Mouse (Mus musculus) adrenal gland, adult 2 months (tissue): ENCODE measurements around the gene Utrn. TPM values are rescaled to one million over a fixed set of nuclear protein-coding genes. Genes with fewer than 3 reads are reported as not detected.
A peak's percentile ranks its signal among the peaks of the same experiment; 100 is the strongest.

Experiments
- DNase-seq: peaks from one replicate; pipeline ENCODE4 v3.0.0; 2021
- polyA plus RNA-seq: library from polyadenylated mRNA; depleted of rRNA; stranded (reverse); fragments of >200 nt; gene quantifications from 2 replicates; pipeline ENCODE4 v1.2.3, GENCODE M21; 2012; rRNA removed
- total RNA-seq, 2 experiments: library from RNA; stranded (reverse); gene quantifications; 2 replicates each; pipeline ENCODE4 v1.2.3; 2021

Gene Utrn
- total and polyA plus RNA-seq, 3 experiments: 25.4 to 81.8 (median 70.3) TPM

DNA sequence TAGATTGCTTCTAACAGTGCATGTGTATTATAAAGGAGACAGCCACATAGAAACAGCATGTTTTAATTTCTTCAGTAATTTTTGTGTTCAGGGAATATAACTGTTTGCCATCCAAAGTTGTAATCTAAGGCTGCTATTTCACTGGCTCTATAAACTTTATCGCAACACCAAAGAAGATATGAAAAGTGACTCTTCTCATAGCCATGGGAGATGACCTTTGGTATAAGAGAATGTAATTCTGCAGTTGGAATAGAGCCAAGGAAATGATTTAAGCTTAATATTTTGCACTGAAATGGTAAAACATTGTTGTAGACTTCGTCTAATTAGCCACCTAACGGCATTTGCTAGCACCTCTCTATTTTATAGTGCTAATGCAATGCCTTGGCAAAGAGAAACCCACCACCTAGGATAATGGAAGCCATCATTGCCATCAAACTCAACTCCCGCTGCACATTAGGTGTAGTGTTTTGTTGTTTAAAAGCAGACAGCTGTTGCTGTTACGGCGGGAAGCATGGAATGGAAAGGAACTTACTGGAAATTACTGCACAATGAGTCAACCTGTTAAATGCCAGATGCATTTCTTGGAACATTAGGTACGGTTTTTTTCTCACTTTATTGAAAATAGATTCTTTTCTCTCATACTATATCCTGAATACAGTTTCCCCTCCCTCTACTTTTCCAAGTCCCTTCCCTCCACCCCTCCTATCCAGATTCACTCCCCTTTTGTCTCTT is 445.0 kb downstream of the Utrn start:
- DNase-seq: peak; percentile 19

DNA sequence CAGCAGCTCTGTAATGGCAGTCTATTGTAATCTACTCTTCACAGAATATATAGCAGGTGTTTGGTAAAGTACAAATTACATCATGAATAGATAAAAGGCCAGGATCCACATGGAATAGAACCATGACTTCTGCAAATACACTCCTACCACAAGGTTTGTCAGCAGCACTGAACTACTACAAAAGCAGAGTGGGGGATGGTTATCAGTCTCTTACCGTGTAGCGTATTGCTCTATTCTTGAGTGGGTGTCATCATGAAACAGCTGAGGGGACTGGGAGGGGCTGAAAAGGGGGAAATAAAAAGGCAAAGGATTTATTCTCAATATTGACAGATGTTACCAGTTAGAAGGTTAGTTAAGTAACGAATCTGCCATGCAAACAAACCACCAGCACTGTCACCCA is 454.2 kb downstream of the Utrn start:
- DNase-seq: no peak

DNA sequence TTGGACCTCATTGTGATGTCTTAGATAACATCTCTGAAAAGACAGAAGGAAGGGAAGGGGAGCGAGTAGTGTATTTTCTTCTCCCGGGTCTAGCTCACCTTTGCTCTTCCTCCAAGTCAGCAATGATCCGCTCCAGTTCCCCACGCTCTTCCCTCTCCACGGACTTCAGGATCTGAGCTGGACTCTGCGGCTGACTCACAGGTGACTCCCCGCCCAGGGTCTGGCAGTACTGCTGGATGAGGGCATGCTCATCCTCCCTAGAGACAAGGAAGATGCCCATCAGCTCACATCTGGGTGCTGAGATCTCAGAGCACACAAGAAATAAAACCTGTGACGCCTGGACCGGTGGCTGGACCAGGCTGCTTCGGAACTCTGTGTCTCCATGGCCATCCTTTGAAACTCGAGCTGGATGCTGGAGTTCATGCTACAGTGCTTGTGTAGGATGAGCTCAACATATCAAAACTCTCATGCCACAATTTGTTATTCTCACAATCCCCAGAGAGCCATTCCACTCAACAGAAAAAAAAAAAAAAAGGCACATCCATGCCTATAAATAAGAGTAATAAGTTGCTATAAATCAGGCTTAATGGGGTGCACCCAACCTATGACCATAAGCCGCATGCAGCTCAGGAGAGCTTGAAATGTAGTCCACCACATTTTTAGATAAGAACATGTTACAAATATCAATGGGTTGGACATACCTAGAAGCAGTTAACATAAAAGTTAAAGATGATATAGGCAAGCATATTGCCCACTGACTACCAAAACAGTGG is 462.6 kb downstream of the Utrn start:
- DNase-seq: no peak

DNA sequence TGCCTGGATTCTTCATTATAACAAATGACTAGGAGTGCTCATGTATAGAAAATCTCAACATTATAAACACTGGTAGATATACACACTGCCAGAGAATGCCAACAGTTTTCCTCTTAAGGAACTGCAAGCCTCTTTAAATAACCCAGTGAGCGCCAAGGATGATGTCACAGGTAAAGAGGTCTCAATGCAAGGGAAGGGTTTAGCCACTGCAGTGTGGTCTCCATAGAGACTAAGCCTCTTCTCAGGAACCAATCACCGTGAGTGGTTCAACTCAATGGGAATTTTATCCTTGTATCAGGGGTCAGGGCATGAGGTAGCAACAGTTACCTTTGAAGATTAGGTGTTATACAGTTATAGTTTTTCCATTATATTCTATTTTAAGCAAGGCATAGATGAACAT is 469.7 kb downstream of the Utrn start:
- no peak for DNase-seq

DNA sequence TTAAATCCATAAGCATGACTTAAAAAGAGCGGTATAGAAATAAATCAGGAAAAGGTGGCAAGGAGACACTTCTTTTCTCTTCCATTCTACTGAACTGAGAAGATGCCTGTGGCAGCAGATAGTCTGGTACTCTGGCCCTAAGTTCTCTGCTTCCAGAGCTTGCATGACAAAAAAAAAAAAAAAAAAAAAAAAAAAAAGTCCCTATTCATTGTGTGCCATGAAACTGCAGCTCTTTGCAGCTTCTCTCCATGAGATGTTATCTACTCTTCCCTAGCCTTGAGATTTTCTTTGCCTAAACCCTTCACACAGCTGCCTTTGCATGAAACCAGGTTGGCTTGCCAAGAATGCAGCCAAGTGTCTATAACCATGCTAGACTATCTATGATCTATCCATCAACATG is 489.0 kb downstream of the Utrn start:
- no peak for DNase-seq

DNA sequence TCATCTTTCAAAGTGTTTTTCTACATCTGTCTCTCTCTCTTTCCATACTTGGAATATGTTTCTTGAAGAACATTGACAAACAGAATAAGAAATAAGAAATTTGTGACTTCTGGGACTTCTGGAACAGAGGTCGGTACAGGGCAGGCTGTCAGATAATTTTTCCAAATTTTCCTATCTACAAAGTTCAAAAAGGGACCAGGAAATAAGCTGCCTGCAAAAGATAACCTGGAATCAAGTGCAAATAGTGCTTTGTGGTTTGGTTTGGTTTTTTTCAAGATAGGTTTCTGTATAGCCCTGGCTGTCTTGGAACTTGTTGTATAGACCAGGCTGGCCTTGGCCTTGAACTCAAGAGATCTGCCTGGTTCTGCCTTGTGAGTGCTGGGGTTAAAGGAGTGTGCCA is 490.0 kb downstream of the Utrn start:
- DNase-seq: no peak

DNA sequence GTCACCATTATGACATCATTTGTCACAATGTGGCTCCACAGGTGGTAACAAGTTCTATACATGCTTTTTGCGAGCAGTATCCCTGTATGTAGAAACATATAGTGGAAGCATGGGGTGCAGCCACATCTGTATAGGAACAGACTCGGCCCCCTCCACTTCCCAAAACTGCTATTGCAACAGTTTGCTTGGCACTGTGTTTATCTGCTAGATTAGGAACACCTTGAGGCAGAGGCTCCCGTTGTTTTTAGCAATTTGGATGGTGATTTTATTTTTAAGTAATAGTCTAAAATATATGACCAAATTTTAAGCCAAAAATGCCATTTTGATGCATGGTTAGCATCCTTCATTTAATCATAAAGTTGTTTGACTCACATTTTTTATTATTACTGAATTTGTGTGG is 491.4 kb downstream of the Utrn start:
- DNase-seq: no peak

DNA sequence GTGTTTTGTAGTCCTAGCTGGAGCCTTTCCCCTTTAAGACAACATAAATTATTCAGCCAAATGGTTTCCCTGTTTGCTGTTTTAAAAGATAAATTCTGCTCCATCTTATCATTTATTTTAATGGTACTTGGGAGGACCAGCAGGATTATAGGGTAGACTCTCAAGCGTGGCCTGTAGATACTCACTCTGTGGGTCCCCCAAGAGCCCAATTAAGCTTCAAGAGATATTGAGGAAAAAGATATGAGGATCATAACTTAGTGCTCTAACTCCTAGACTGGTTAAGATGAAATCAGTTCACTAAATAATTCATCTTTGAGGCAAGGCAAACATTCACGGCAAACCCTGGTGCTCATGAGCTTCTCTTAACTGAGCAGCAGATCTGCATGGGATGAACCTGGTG is 493.1 kb downstream of the Utrn start:
- DNase-seq: no peak

DNA sequence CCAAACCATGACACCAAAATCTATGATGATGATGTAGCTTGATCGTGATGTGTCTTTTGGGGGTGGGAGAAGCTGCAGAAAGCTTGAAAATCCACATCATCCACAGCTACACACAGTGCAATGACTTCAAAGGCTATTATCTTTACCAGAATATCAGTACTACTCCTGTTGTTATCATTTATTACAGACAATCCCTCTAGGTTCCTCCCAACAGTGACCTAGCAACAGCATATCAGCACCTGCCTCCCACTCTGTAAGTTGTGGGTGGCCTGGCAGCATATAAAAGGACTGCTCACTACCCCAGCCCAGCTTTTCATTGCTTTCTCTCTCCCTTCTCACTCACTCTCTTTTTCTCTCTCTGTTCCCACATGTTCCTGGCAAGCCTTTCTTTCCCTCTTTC is 494.4 kb downstream of the Utrn start:
- no peak for DNase-seq

DNA sequence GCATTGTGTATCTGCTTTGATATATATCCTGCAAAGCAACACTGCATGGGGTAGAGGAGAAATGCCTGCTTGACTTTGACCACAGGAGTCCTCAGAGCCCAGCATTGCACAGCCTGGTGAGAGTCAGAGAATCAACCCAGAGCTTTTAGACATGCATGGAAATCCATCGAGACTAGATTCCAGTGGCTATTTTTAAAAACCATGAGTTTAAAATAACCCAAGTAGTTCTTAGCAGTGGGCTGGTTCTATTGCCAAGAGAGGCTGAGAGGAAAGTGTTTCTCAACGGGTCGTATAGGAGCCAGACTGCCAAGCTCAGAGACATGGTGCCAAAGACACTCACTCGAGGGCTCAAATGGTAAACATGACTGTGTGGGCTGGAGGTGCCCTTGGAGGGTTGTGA is 514.6 kb downstream of the Utrn start:
- DNase-seq: no peak

DNA sequence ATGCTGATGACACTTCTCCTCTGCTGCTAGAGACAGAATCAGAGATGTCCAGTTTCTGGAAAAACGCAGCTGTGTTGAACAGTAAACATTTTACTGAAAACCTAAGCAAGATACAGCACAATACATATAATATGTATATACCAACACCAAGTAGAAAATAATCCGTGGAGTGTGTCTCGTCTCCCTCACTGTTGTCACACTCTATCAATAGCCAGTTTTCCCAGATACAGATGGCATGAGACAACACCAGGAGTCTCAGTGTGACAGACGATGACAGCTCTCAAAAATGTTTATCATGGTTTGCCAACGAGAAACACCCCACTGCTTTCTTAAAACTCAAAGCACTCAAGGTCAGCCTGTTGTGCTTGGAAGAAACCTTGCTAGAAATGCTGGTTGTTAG is 515.1 kb downstream of the Utrn start:
- no peak for DNase-seq

DNA sequence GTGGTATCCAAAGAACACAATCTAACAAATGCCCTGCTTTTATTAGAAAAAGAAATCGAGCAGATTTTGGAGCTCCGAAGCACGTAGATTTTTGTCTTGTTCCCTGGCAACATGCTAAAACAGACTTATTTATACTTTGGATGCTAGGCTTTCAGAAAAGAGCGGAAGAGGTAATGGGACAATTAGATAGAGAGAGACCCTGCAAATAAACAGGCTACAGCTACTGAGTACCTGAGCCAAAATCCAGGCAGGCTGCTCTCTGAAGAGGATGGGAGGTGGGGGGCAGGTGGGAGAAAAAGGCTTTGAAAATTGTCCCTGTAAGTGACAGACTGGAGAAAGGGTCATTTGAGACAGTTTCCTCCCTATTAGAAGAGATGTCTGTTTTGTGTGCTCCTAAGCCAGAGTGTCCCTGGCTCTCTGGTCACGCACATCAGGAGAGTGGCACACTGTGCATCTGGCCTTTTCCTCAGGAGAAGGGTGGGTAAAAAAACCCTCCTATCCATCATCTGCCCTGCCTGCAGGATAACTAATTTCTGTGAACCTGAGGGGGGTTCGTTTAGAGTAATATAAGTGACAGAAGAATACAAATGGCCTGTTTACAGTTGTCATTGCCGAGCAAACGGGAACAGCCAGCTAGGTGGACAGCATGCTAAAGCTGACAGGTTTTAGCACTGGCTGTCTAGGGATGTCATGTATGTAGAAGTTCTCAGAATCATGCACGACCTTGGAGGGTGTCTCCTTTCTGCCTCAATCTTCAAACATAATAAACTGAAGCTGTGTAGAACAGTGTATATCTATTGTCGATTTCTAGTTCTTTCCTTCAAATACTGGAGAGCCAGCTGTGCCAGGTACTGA is 529.2 kb downstream of the Utrn start:
- DNase-seq: no peak

DNA sequence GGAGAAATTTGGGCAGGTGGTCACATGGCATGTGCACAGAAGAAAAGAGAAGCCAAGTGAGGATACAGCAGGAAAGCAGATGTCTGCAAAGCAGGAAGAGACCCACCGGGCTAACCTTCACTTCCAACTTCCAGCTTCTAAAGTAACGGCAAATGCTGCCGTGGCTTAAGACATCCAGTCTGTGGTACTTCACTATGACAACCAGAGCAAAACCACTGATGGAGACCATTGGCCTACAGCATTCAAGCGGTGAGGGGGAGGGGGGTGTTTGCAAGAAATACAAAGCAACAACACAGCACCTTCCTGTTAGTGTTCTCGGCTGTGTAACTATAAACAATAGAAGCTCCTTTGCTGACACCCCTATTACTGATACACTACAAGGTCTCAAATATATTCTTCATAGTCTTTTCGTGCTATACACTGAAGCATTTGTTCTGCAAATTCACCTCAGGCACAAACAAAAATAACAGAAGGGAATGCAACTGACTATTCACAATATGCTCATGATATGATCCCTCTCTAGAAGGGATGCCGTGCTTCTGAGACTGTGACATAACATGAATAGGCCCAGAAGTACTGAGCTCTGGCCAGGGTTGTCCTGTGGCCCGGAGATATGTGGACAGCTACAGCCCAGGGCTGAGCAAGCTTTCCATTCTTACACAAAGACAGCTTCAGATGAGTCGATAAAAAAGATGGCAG is 530.0 kb downstream of the Utrn start:
- no peak for DNase-seq

Other genes starting within 250 kb of the Utrn start
- 1 to 10 TPM; 8.7 to 8.9 TPM for gene Stx11, start 94.9 kb upstream of the Utrn start, total RNA-seq
- 5.1 and 11.0 TPM in 2 replicates for gene Stx11, start 94.9 kb upstream of the Utrn start, polyA plus RNA-seq
- gene Sf3b5, start 136.0 kb upstream of the Utrn start, total RNA-seq: 10 to 100 TPM; 13.3 to 14.0 TPM
- 89.9 and 92.4 TPM in 2 replicates for gene Sf3b5, start 136.0 kb upstream of the Utrn start, polyA plus RNA-seq
- 10 to 100 TPM in 1 of 2 experiments, 1 to 10 TPM in 1; 6.4 to 15.7 TPM for gene Plagl1, start 191.1 kb upstream of the Utrn start, total RNA-seq
- gene Plagl1, start 191.1 kb upstream of the Utrn start, polyA plus RNA-seq: 5.9 and 6.0 TPM in 2 replicates